Mouse (Mus musculus) urinary bladder, adult 2 months (tissue): ENCODE results near the gene Mus81. TPM values are rescaled to one million over a fixed set of nuclear protein-coding genes. Genes with fewer than 3 reads are reported as not detected.
"Not testable (repeated sequence)": the region's sequence is repeated elsewhere in the genome, so short reads cannot be mapped to it uniquely, and the experiment has no call there.

Experiments
- DNase-seq: peaks from one replicate; pipeline ENCODE4 v3.0.0; 2022; ENCODE audit warnings: low spot score
- polyA plus RNA-seq: library from polyadenylated mRNA; depleted of rRNA; stranded (reverse); fragments of >200 nt; gene quantifications from 2 replicates; pipeline ENCODE4 v1.2.3, GENCODE M21; 2012; rRNA removed

The Mus81 gene
- 23.3 and 32.8 TPM in 2 replicates for polyA plus RNA-seq

DNA sequence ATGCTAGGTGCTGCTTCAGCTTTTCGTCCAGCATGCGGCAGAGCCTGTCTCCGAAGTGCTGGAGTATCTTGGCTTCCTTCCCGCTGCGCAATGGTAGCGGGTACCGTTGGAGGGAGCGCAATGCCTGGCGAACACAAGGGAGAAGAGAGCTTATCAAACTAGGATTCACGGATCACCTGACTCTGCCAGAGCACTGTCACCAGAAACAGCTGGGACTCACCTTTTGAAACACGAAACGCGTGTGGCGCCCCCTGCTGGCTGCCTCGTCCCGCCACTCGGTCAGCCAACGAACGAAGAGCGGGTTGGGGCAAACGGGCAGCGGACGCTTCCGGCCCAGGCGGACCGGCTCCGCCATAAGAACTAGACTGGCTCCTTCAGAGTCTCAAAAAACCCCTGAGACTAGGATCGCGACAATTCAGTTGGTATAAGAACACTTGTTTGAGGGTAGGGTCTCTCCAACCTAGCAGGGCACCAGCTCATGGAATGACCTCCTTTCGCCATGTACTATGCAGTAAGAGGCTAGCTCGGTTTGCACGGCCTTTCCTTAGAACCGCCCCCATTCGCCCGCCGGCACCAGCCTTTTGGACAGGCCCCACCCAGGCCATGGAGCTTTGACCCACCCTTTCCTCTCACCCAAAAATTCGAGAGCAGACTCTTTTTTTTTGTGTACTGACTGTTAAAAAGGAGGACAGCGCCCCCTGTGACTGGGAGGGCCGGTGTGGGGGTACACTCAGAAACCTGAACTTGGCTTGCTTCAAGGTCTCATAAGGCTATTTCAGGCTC lies at the start of gene Mus81:
Gene Mus81 (minus strand): TSS at position 635 of the 783 bp plus-strand sequence.
- peak; percentile 99 for DNase-seq

DNA sequence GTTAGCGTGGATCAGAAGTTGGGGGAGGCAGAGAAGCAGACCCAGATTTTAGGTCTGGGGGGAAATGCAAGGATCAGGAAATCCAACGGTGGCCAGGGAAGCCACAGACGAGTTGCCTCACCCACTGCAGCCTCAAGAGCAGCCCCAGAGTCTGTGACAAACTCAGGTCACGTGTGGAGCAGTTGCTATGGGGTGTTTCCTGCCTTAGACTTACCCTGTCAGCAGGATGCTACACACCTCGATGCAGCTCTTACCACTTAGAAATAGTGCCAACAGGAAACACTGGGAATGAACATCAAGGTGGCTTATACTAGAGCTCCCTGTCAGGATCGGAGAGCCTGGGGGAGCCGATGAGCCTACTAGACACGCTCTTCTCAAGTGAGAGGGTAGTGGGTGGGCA lies 44.3 kb upstream of the Mus81 start:
- DNase-seq, result no peak

DNA sequence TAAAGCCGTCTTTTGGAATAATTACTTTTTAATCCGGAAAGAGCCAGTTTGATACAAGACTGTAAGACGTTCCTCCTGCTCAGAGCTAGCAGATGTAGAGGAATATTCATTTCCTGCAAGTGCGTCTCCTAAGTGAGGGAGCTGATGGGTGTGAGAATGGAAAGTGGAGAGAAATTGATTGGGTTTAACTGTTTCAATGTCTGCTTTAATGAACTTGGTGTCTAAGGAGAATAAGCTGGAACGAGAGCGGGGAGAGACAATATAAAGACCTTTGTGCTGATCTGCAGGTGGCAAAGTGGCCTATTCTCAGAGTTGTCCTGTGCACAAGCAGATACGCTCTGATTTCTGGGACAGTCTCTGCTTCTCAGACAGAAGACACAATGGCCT lies 41.9 kb upstream of the Mus81 start:
- DNase-seq, result no peak

DNA sequence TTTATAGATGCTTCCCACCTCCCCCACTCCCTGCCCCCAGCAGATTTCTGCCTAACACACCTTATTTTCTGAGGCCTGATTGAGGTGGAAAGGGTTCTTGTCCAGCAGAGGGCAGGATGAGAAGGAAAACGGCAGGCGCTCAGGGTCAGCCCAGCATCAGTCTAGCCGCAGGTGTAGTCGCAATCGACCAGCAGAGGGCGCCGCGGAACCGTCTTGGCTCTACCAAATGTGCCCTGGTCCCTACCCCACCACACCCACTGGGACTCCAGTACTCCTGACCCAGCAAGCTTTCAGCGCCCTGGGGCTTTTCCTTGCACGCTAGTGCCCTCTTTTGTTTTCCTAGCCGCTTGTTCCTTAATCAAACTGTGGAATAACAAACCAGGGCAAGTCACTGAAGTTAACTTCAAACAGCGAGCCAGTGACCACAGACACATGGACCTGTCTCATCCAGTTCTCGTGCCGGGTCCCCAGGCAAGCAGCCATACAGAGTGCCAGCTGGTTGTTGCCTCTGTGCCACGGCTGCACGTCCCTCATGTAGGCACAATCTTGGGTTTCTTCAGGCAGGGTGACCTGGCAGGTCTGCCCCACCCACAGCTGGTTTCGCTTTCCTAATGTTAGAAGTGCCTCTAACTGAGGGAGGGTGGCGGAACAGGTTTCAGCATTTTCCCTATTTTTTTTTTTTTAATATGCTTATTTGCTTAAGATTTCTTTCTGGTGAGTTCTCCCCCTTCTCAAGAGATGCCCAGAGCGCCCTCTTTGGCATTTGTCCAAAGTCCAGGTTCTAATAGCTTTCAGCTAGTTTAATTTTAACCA lies 41.3 kb upstream of the Mus81 start:
- DNase-seq, result peak; percentile 98

DNA sequence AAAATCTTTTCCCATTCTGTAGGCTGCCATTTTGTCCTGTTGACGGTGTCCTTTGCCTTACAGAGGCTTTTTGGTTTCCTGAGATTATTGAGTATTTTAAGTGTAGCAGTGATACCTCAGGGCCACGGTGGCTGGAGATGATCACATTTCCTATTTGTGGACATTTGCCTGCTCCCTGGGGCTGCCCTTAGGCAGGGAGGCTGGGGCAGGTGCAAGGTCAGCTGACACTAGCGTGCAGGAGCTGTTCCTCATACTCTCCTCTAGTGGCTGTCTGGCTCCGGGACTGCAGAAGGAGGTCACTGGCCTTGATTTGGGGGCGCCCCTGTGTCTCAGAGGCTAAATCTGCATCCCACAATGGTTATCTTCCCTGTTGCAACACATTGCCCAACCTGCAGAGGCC lies 37.0 kb upstream of the Mus81 start:
- no peak for DNase-seq

DNA sequence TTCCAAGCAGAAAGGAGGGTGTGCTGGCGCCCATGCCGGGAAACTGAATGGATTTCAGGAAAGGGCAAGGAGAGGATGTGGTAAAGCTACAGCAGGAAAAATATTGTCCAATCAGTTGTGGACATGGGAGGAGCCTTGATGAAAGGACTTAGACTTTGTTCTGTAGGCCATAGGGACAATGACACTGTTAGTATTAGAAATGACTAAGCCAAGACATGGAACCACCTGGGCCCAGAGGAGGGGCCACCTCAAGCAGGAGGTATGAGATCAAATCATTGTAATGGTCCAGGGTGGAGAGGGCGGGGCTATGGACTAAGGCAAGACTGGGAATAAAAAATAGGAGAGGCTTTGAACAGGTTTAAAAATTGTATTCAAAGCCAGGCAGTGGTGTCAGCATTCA lies 30.5 kb upstream of the Mus81 start:
- no peak for DNase-seq

DNA sequence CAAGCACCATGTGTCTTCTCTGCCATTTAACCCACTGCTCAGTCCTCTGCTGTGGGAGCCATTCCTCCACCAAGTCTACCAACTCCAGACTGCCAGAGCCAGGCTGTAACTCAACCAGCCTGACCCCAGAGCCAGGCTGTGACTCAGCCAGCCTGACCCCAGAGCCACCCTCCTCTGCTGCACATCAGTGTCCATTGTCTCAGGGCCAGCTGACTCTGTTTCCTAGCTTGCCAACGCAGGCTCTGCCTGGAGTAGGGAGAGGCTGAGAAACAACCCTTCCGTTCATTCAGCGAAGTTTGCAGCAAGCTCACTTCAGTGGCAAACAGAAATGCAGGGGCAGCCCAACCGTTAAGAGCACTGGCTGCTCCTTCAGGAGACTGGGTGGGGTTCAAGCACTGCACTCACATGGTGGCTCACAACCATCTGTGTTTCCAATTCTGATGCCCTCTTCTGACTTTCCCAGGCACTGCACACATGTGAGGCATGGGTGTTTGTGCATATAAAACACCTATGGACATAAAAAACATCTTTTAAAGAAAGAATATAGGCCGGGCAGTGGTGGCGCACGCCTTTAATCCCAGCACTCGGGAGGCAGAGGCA lies 28.8 kb upstream of the Mus81 start:
- no peak for DNase-seq

DNA sequence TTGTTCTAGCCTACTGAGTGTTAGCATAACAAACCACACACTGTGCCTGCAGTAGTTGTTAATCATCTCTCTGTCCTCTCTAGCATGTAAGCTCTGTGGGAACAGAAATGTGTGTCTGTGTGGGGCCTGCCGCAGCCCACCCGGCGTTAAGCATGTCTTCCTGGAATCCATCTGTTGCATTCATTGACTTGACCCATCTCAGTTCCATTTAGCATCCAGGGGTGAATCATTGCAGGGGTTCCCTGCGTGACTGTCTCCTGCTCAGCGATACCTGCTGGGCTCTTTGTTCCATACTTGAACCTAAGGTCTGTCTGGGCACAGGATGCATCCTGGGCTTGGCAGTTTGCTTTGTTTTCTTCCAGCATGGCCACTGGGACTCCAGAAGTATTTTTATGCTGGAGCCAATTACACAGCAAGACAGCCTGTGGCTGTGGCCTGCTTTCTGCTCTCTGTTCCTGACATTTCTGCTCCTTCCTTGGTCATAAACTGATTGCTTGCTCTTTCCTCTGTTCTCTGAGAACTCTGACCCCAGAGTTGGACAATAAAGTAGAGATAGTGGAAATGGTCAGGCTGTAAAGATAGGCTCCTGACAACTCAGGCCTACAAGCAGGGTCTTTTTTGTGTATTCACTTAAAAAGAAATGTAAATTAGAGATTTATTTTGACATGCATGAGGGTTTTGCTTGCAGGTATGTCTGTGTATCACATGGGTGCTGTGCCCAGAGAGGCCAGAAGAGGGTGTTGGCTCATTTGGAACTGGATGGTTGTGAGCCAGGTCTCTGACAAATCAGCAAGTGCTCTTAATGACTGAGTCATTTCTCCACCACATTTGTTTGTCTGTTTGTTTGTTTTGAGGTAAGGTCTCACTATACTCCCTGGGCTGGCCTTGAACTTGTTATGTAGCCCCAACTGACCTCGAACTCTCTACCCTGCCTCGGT lies 27.9 kb upstream of the Mus81 start:
- DNase-seq, result no peak

DNA sequence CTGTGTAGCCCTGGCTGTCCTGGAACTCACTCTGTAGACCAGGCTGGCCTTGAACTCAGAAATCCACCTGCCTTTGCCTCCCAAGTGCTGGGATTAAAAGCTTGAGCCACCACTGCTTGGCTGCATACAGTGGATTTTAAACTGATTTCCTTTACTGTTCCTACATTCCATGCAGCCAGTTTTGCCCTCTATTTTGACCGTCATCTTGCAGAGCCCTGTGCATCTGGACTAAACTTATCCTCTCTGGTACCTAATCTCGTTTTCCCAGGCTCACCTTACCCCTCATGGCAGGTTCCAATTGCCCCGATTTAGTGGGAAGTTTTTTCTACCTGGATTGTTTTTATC lies 24.8 kb upstream of the Mus81 start:
- no peak for DNase-seq

DNA sequence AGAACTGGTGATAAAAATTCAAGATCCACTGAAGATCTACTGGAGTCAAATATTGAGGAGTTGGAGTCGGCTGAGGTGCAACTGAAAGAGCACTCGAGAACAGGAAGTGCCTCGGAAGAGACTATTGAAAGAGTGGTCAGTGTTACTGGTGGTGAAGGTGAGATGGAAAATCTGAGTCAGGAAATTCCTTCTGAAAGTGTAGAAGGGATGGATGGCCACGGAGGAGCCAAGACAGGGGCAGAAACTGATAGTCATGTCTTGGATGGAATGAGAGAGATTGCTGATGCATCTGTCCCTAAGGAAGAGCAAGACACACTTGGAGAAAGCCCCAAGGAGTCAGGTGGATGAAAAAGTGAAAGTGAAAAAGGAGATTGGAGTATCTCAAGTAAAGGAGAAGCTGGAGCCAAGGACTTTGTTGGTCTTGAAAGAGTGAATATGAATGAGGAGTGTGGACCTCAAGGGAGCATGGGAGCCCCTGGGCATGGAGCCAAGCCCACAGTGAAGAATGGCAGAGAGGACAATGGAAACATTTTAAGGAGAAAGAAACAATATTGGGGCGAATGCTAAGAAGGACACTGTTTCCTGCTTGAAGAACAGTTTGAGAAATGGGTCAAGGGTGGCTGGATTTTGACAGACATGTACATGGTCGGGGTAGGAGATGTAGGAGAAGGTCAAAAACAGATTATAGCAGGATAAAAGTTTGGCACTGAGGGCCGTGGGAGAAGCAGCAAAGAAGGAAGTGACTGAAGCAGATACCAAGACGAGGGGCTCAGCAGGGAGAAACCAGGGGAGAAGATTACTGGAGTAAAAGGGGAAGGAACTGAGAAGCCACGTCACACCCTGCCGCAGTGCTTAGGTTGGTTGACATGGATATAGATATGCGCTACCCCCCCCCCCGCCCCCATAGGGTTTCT lies 24.1 kb upstream of the Mus81 start:
- no peak for DNase-seq

DNA sequence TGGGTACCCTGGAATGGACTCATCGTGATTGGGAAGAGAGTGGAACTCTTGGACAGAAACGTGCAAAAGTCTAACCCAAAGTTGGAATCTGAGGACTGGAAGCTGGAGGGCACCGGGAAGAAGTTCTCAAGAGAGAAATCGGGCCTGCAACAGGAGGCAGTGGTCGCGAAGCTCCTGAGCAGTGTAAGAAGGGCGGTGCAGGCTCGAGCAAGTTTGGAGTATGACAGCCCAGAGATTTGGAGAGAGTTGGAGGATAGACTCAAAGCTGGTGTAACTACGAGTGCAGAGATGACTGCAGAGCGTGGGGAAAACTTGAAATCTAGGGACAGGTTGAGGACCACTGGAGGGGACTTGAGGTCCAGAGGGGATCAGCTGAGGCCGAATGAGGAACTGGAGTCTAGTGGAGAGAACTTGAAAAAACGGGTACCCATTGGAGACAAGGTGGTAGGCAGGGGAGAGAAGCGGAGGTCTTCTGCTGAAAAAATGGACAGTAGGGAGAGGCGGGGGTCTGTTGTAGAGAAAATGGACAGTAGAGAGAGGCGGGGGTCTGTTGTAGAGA lies 23.0 kb upstream of the Mus81 start:
- DNase-seq, result no peak

DNA sequence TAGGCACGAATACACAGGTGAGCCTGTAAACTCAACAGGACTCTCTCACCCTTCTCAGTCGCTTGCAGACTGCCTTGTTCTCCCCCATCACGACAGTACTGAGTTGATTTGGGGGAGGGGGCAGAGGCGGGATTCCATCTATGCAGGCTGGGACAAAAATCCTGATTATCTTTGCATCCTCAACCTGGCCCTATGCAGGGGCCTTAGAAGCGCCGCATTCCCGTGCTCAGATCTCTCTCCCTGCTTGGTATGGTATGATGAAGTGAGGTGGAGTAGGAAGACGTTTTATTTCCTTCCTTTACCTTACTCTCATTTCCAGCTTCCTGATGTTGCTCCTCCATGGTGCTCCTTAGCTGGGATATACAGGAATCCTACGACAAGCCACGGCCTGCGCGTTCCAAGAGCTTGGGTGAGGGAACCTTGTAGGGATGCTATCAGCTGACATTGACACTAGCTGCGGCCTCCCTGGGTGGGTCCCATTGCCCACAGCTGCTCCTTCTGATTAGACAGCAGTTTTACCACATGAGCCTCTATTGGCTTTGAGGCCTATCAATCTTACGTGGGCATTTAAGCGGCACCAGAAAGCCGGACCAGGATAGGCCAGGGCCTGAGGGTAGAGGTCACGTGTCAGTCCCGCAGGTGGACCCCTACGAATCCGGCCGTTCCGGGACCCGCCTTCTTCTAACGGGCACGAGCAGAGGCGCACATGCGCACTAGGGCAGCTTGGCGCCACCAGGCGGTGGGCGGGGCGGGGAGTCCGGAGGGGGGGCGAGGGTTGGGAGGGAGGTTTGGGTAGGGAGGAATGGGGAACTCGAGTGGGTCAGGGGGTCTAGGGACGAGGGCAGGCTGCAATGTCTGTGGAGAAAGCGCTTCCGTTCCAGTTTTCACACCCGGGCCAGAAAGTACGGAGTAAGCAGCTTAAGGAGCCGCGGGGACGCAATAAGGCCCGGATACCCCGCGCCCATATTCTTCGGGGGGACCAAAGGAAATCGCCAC lies 22.1 kb upstream of the Mus81 start, which contains the start of gene Snx32:
Gene Snx32 (minus strand): TSS at position 508 of the 996 bp plus-strand sequence.
- DNase-seq, result peak; percentile 89

DNA sequence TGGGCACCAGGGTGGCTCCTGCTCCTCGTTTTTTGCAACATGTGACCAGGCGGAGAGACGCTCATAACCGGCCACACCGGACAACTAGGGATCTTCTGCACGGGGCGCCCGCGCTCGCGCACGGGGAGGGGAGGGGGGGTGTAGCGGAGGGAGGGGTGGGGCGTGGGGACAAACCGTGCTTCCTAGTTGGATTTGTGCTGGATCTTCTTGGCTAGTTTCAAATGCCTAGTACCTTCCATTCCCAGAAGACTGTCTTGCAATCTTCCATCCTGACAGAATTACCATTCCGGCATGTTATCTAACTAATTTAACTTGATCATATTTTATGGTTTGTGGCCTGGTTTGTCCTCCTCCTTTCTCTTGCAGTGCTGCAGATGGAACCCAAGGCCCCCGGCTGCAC lies 15.5 kb upstream of the Mus81 start, which contains the start of gene 1700020D05Rik:
Gene 1700020D05Rik (minus strand): TSS at position 101 of the 400 bp plus-strand sequence.
- DNase-seq, result no peak

DNA sequence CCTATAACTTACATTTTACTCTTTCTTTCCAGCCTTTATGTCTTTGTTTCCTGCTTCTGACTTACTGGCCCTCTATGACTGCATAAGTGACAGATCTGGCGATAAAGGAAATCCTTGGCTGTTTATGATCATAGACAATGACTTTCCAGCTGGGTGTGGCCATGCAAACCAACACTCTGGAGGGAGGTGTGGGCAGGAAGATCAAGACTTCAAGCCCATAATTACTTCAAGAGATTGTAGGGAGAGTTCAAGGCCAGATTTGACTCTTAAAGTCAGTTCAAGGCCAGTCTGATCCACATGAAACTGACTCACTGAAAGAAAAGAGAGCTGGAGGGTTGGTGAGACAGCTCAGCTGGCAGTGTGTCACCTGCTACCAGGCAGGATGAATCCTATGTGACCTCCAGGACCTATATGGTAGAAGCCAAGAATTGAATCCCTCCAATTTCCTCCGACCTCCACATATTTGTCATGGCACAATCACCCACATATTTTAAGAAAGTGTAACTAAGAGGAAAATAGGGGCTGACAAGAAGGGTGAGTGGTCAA lies 12.2 kb upstream of the Mus81 start:
- DNase-seq, result no peak

DNA sequence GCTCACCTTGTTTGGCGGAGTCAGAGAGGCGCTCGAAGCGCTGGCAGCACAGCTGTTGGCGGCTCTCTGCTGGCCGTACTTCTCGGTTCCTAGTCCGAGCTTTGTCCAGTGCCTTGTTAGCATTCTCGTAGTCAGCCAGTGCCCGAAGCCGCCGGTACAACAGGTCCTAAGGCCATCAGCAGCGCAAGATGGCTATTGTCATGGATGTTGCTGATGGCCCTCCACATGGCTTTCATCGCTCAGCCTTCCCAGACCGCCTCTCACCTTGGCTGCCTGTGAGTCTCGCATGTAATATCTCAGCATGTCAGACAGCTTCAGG lies 7.8 kb upstream of the Mus81 start:
- DNase-seq, result no peak

DNA sequence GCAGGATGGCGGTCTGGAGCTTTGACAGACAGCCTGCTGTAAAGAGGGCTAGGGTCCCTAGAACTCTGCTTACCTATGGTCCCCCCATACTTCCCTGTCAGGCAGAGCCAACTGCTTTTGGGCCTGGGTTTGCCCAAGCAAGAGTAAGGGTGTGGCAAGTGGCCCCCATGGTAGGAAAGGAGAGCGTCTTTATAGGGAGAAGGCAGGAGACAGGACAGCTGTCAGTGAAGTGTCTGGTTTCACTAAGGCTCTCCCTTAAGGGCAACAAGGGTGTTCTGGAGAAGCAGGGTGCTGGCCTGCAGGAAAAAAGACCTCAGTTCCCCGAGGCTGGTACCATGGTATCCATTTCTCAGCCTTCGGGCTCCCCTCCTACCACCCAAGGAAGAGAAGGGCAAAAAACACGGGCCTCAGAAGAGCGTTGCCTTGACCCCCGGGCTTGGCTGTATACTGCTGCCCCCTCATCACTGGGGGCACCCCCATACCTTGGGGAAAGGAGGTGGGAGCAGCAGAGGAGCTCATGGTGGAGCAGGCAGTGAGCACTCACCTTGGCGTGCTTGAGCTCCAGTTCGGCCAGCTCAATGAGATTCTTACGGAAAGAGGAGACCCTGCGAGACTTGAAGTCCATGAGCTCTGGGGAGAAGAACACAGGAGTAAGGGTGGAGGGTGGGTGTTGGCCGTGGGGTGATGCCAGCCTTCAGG lies 7.3 kb upstream of the Mus81 start:
- DNase-seq, result no peak

DNA sequence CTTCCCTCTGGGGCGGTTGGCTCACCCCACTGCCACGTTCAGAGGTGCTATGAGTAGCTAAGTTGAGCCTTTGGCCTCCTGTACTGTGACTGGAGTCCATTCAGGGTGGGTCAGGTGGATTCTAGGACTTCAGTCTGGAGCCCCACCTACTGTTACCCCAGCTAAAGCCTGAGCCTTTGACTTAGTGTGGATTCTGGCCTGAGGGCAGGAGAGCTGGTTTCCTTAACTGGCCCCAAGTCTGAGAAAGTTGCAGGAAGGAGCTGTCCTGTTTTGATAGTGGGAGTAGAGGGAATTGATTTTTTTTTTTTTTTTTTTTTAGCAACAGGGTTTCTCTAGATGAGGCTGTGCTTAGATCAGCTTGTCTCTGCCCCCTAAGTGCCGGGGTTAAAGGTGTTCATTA lies 6.1 kb upstream of the Mus81 start:
- DNase-seq, result no peak

DNA sequence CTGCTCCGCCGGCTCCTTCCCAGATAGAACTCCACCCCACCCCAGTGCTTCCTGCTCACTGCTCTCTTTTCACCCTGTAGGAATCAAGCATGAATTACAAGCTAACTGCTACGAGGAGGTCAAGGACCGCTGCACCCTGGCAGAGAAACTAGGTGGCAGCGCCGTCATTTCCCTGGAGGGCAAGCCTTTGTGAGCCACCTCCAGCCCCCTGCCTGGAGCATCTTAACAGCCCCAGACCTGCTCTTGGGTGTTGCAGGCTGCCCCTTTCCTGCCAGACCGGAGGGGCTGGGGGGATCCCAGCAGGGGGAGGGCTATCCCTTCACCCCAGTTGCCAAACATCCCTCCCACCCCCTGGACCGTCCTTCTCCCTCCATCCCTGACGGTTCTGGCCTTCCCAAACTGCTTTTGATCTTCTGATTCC lies 5.1 kb upstream of the Mus81 start:
- not testable (repeated sequence) for DNase-seq
